Mouse (Mus musculus): ENCODE results near the gene Mgat1. TPM values are rescaled to one million over a fixed set of nuclear protein-coding genes. Genes with fewer than 3 reads are reported as not detected.

Gene Mgat1
- polyA plus RNA-seq, 1 experiment, result 44.5 TPM

GRCm38 (mm10) chr11:49250422-49251379 lies 6.7 kb downstream of the Mgat1 start:
- Histone ChIP-seq H3K27me3 (ENCODE audit: control insufficient read depth, insufficient read depth, insufficient read length) (no peaks in the 10 kb centered on the region), H3K79me3 (ENCODE audit: low read depth) (peaks cover 34% of the 10 kb centered on the region), H3ac (ENCODE audit: control insufficient read depth, insufficient read length, low read depth) (peak overlapping the region; percentile 98)

GRCm38 (mm10) chr11:49251380-49251761 lies 7.4 kb downstream of the Mgat1 start:
- H3ac ChIP-seq (ENCODE audit: control insufficient read depth, insufficient read length, low read depth), result peak overlapping the region; percentile 5
- H3K36me3 ChIP-seq (ENCODE audit: control insufficient read depth, insufficient read depth), result peaks cover 47% of the 10 kb centered on the region
- peaks cover 62% of the 10 kb centered on the region for H3K79me2 ChIP-seq (ENCODE audit: control insufficient read depth, insufficient read depth)
- H3K79me3 ChIP-seq (ENCODE audit: low read depth), result peaks cover 34% of the 10 kb centered on the region
- no peaks in the 10 kb centered on the region for H3K27me3 ChIP-seq (ENCODE audit: control insufficient read depth, insufficient read depth, insufficient read length)
- no peak for TF ChIP-seq FOSL1 (IDR thresholded peaks at IDR 0.05; ENCODE audit: insufficient read depth, low read length, poor library complexity, severe bottlenecking)
- no peak for TF ChIP-seq CEBPB (IDR thresholded peaks at IDR 0.05; ENCODE audit: low read depth)
- no peak for TF ChIP-seq CTCF (IDR thresholded peaks at IDR 0.05; ENCODE audit: control insufficient read depth, insufficient read depth, insufficient read length)
- no peak for TF ChIP-seq MAX (IDR thresholded peaks at IDR 0.05)
- TF ChIP-seq USF1 (IDR thresholded peaks at IDR 0.05; ENCODE audit: low read depth), result no peak
- TF ChIP-seq MYOD1 (IDR thresholded peaks at IDR 0.05; ENCODE audit: control insufficient read depth, insufficient read length, low read depth), result no peak
- no peak for TF ChIP-seq MYOG (IDR thresholded peaks at IDR 0.05; ENCODE audit: control insufficient read depth, extremely low read depth, insufficient read length)
- H3K4me3 ChIP-seq (ENCODE audit: insufficient read depth, poor library complexity, severe bottlenecking), result peak overlapping the region; percentile 68

More at GRCm38 (mm10) chr11:49250422-49251379, 6.7 kb downstream of the Mgat1 start:
- Histone ChIP-seq H3K4me3 (ENCODE audit: insufficient read depth, poor library complexity, severe bottlenecking) (peak overlapping the region; percentile 68), H3K79me2 (ENCODE audit: control insufficient read depth, insufficient read depth) (peaks cover 59% of the 10 kb centered on the region), H3K36me3 (ENCODE audit: control insufficient read depth, insufficient read depth) (peaks cover 42% of the 10 kb centered on the region)
- peak; percentile 32 for TF ChIP-seq CTCF (IDR thresholded peaks at IDR 0.05; ENCODE audit: control insufficient read depth, insufficient read depth, insufficient read length)
- peak; percentile 24 for TF ChIP-seq MAX (IDR thresholded peaks at IDR 0.05)
- no peak for TF ChIP-seq USF1 (IDR thresholded peaks at IDR 0.05; ENCODE audit: low read depth)

- no peaks in the 10 kb centered on the region for H3K27me3 ChIP-seq (ENCODE audit: control insufficient read depth, insufficient read depth, insufficient read length)
- H3K4me3 ChIP-seq (ENCODE audit: insufficient read depth, poor library complexity, severe bottlenecking), result no peak overlapping the region
- peaks cover 53% of the 10 kb centered on the region for H3K36me3 ChIP-seq (ENCODE audit: control insufficient read depth, insufficient read depth)
- peaks cover 37% of the 10 kb centered on the region for H3K79me3 ChIP-seq (ENCODE audit: low read depth)
- H3K79me2 ChIP-seq (ENCODE audit: control insufficient read depth, insufficient read depth), result peaks cover 62% of the 10 kb centered on the region
- TF ChIP-seq FOSL1 (IDR thresholded peaks at IDR 0.05; ENCODE audit: insufficient read depth, low read length, poor library complexity, severe bottlenecking), result no peak
- TF ChIP-seq USF1 (IDR thresholded peaks at IDR 0.05; ENCODE audit: low read depth), result no peak
- TF ChIP-seq MAX (IDR thresholded peaks at IDR 0.05), result no peak
- TF ChIP-seq CEBPB (IDR thresholded peaks at IDR 0.05; ENCODE audit: low read depth), result no peak
- TF ChIP-seq MYOG (IDR thresholded peaks at IDR 0.05; ENCODE audit: control insufficient read depth, extremely low read depth, insufficient read length), result no peak
- no peak for TF ChIP-seq MYOD1 (IDR thresholded peaks at IDR 0.05; ENCODE audit: control insufficient read depth, insufficient read length, low read depth)
- TF ChIP-seq CTCF (IDR thresholded peaks at IDR 0.05; ENCODE audit: control insufficient read depth, insufficient read depth, insufficient read length), result no peak
- H3ac ChIP-seq (ENCODE audit: control insufficient read depth, insufficient read length, low read depth), result no peak overlapping the region
Observed at GRCm38 (mm10) chr11:49252048-49252447, 8.1 kb downstream of the Mgat1 start.

- no peak overlapping the region for H3K4me3 ChIP-seq (ENCODE audit: insufficient read depth, poor library complexity, severe bottlenecking)
- no peaks in the 10 kb centered on the region for H3K27me3 ChIP-seq (ENCODE audit: control insufficient read depth, insufficient read depth, insufficient read length)
- H3K36me3 ChIP-seq (ENCODE audit: control insufficient read depth, insufficient read depth), result peaks cover 62% of the 10 kb centered on the region
- H3K79me3 ChIP-seq (ENCODE audit: low read depth), result peaks cover 38% of the 10 kb centered on the region
- TF ChIP-seq USF1 (IDR thresholded peaks at IDR 0.05; ENCODE audit: low read depth) (no peak), CTCF (IDR thresholded peaks at IDR 0.05; ENCODE audit: control insufficient read depth, insufficient read depth, insufficient read length) (no peak), MYOD1 (IDR thresholded peaks at IDR 0.05; ENCODE audit: control insufficient read depth, insufficient read length, low read depth) (no peak)
- no peak overlapping the region for H3ac ChIP-seq (ENCODE audit: control insufficient read depth, insufficient read length, low read depth)
- peaks cover 62% of the 10 kb centered on the region for H3K79me2 ChIP-seq (ENCODE audit: control insufficient read depth, insufficient read depth)
Observed at GRCm38 (mm10) chr11:49253035-49253434, 9.0 kb downstream of the Mgat1 start.

DNA sequence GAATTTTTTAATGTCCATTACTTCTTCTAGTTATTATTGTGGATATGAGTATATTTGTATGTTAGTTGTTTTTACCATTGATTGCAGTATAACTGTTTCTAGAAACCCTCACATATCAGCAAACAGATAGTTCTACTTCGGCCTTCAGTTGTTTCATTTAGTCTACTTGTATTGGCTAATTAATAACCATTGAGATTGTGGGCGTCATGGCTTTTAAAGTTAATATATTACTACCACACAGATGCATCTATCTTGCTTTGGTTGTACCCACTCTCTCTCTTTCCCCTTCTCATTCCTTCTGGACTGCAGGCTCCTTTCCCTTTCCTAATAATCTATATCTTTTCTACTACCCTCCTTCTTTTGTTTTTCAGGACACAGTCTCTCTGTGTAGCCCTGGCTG lies 15.3 kb downstream of the Mgat1 start:
- TF ChIP-seq FOSL1 (IDR thresholded peaks at IDR 0.05; ENCODE audit: insufficient read depth, low read length, poor library complexity, severe bottlenecking) (no peak), USF1 (IDR thresholded peaks at IDR 0.05; ENCODE audit: low read depth) (no peak), MAX (IDR thresholded peaks at IDR 0.05) (no peak), CTCF (IDR thresholded peaks at IDR 0.05; ENCODE audit: control insufficient read depth, insufficient read depth, insufficient read length) (no peak), CEBPB (IDR thresholded peaks at IDR 0.05; ENCODE audit: low read depth) (no peak), MYOG (IDR thresholded peaks at IDR 0.05; ENCODE audit: control insufficient read depth, extremely low read depth, insufficient read length) (no peak), MYOD1 (IDR thresholded peaks at IDR 0.05; ENCODE audit: control insufficient read depth, insufficient read length, low read depth) (no peak)
- no peak overlapping the region for H3K4me3 ChIP-seq (ENCODE audit: insufficient read depth, poor library complexity, severe bottlenecking)
- peaks cover 54% of the 10 kb centered on the region for H3K79me2 ChIP-seq (ENCODE audit: control insufficient read depth, insufficient read depth)
- H3K36me3 ChIP-seq (ENCODE audit: control insufficient read depth, insufficient read depth), result peaks cover 82% of the 10 kb centered on the region
- H3K79me3 ChIP-seq (ENCODE audit: low read depth), result peaks cover 16% of the 10 kb centered on the region
- H3K27me3 ChIP-seq (ENCODE audit: control insufficient read depth, insufficient read depth, insufficient read length), result no peaks in the 10 kb centered on the region
- H3ac ChIP-seq (ENCODE audit: control insufficient read depth, insufficient read length, low read depth), result no peak overlapping the region

Measured in C2C12 (cell line).